Mouse (Mus musculus): Measurements from ENCODE around the gene Bmp2k. TPM values are rescaled to one million over a fixed set of nuclear protein-coding genes. Genes with fewer than 3 reads are reported as not detected.

The Bmp2k gene
- polyA plus RNA-seq, 1 experiment from 2014 or later, result 31.3 TPM

DNA sequence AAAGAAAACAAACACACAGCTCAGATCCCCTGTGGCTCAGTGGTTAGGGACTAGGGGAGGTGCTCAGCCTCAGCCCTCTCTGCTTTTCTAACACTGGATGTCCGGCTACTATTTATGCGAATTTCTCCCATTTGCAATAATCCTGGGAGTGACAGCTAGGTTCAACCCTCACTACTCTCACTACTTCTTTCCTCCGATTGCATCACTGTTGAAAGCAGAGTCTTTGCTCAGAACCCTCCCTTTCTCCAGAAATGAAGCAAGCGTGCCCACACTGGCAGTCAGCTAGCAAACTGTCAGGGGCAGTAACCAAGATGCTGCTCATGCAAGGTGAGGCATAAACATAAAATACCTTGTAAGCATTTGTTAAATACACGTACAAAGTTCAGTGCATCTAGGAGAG lies 110.8 kb downstream of the Bmp2k start:
- 70% methylated on average over 5 of the region's 5 CpGs for WGBS (ENCODE audit: insufficient replicate concordance)
- H3K27ac ChIP-seq (replicated peaks), result no peak overlapping the region

DNA sequence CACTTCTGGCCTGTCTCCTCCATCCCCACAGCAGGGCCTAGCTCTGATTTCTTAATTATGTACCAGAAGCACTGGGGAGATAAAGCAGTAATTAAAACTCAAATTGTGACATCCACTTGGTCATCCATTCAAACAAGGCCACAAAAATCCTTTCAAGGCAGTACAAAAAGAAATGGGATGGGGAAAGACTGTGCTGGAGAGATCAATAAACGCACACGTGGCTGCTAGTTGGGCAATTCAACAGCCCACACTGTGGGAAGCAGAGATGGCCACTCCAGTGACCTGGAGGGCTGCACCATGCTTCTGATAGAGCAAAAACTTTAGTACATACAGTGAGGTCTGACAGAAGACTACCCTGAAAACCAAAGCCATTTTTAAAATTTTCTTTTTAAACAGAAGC lies 112.6 kb downstream of the Bmp2k start:
- Histone ChIP-seq H3K27me3 (peaks cover 20% of the 10 kb centered on the region), H3K9me3 (replicated peaks) (no peaks in the 10 kb centered on the region), H3K4me1 (replicated peaks) (peaks cover 15% of the 10 kb centered on the region), H3K9ac (no peak overlapping the region), H3K36me3 (replicated peaks) (no peaks in the 10 kb centered on the region), H3K4me2 (peak overlapping the region; percentile 98; the same call in 1 of the 2 replicates), H3K4me3 (replicated peaks) (no peak overlapping the region), H3K27ac (replicated peaks) (no peak overlapping the region)
- 43% methylated on average over 2 of the region's 2 CpGs for WGBS (ENCODE audit: insufficient replicate concordance)
- ATAC-seq (ENCODE audit: insufficient read depth), result no peak

More for the DNA sequence above, 110.8 kb downstream of the Bmp2k start:
- Histone ChIP-seq H3K4me3 (replicated peaks) (no peak overlapping the region), H3K4me2 (no peak overlapping the region), H3K27me3 (peaks cover 20% of the 10 kb centered on the region), H3K36me3 (replicated peaks) (no peaks in the 10 kb centered on the region), H3K4me1 (replicated peaks) (peaks cover 15% of the 10 kb centered on the region), H3K9ac (no peak overlapping the region), H3K9me3 (replicated peaks) (no peaks in the 10 kb centered on the region)
- ATAC-seq (ENCODE audit: insufficient read depth), result no peak

DNA sequence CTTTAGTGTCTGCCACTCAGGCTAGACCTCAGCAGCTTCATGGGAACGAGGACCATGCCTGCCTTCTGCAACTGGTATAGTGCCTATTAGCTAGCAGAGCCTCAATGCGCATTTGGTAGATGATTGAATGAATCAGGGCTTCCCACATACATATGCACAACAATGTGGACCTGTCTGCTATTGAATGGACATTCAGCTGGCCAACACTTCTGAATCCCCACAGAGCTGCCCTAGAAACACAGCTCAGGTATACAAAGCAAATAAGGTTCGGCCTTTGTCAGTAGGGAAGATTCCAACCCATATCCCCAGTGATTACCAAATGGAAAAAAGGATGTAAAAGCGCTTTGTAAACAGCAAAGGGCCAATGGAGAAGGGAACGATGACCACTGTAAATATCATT lies 113.2 kb downstream of the Bmp2k start:
- Histone ChIP-seq H3K36me3 (replicated peaks) (no peaks in the 10 kb centered on the region), H3K27ac (replicated peaks) (no peak overlapping the region), H3K4me1 (replicated peaks) (peaks cover 15% of the 10 kb centered on the region), H3K4me2 (peak overlapping the region; percentile 98), H3K9me3 (replicated peaks) (no peaks in the 10 kb centered on the region), H3K27me3 (peaks cover 20% of the 10 kb centered on the region), H3K9ac (peak overlapping the region; percentile 55; the same call in 1 of the 2 replicates), H3K4me3 (replicated peaks) (peak overlapping the region; percentile 68)
- no peak for ATAC-seq (ENCODE audit: insufficient read depth)
- WGBS (ENCODE audit: insufficient replicate concordance), result 24% methylated on average over 5 of the region's 5 CpGs

DNA sequence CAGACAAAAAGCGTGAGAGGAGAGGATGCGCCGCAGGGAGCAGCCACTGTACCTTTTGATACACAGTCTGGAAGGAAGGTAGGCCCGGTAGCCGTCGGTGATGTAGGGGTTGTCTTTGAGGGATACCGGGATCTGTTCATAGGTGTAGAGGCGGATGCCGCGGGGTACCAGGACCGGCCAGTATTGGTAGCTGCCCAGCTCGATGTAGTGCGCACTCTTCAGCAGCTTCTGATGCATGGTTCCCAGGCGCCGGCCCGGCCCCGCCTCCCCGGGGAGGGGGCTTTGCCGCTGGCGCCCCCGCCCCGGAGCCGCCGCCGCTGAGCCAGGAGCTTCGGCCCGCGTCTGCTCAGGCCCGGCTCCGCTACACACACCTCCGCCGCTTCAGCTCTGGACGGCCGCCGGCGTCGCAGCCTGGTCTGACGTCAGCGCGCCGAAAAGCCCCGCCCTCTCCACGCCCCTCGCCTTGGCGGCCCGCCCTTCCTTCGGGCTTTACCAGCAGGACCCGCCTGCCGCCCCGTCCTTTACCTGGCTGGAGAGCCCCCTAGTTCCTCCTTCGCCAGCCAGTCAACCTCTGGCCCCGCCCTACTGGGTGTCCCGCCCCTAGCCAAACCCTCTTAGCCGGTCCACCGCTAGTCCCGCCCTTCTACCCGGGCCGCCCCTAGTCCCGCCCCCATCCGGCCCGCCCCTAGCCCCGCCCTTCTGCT lies 113.9 kb downstream of the Bmp2k start, which contains the start of gene Paqr3:
TSS of gene Paqr3 (minus strand) at position 390 of the 704 bp plus-strand sequence.
- peaks cover 20% of the 10 kb centered on the region for H3K27me3 ChIP-seq
- ATAC-seq (ENCODE audit: insufficient read depth), result peak; percentile 98
- peak within 1 kb of the TSS; percentile 55 for H3K9ac ChIP-seq
- no peaks in the 10 kb centered on the region for H3K36me3 ChIP-seq (replicated peaks)
- no peaks in the 10 kb centered on the region for H3K9me3 ChIP-seq (replicated peaks)
- H3K4me1 ChIP-seq (replicated peaks), result peaks cover 15% of the 10 kb centered on the region
- H3K4me3 ChIP-seq (replicated peaks), result peak within 1 kb of the TSS; percentile 68
- H3K4me2 ChIP-seq, result peak within 1 kb of the TSS; percentile 98
- H3K27ac ChIP-seq (replicated peaks), result 0 out of 2 replicates have a peak within 1 kb of the TSS, but pooled peaks have one; percentile 9
- WGBS (ENCODE audit: insufficient replicate concordance), result under 1% methylated on average over 62 of the region's 62 CpGs

DNA sequence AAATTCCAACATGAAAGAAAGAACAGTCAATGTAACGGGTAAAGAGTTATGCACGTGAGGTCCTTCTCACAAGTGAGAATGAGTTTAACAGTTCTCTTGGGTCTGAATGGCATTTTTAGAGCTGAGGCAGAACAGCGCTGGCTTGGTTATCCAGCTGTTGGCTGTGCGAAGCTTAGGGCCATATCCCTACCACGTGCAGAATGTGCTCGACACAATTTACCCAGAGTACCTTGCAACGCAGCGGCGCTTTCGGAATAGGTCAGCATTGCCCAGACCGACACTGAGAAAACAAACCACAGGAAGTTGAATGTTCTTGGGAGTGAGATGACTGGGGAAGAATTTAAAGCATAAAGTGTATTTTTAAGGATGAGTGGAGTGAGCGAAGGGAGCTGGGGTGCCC lies 127.5 kb downstream of the Bmp2k start:
- 69% methylated on average over 12 of the region's 12 CpGs for WGBS (ENCODE audit: insufficient replicate concordance)
- H3K9me3 ChIP-seq (replicated peaks), result no peaks in the 10 kb centered on the region
- H3K4me1 ChIP-seq (replicated peaks), result no peaks in the 10 kb centered on the region
- H3K4me2 ChIP-seq, result no peak overlapping the region
- H3K27me3 ChIP-seq, result no peaks in the 10 kb centered on the region
- no peak overlapping the region for H3K9ac ChIP-seq
- no peak overlapping the region for H3K27ac ChIP-seq (replicated peaks)
- H3K4me3 ChIP-seq (replicated peaks), result no peak overlapping the region
- ATAC-seq (ENCODE audit: insufficient read depth), result no peak
- H3K36me3 ChIP-seq (replicated peaks), result no peaks in the 10 kb centered on the region

DNA sequence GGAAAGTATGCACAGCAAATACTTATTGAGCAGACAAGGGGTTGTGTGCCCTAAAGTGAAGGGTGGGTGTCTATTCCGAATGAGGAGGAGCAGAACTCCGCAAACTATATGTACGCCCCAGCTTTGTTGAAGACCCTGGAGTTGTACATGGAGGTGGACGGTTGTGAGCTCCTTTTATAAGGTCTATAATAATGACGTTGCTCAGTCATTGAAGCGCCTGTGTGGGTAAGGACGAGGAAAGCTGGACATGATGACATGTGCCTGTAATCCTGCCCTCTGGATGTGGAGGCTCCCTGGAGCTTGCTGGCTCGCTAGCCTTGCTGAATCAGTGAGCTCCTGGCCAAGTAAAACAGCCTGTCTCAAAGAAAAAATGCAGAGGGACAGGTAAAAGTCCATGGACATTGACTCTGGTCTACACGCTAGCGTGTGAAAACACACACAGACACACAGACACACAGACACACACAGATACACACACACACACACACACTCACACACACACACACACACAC lies 128.0 kb downstream of the Bmp2k start:
- 54% methylated on average over 10 of the region's 10 CpGs for WGBS (ENCODE audit: insufficient replicate concordance)
- H3K4me1 ChIP-seq (replicated peaks), result no peaks in the 10 kb centered on the region
- ATAC-seq (ENCODE audit: insufficient read depth), result no peak
- no peak overlapping the region for H3K4me2 ChIP-seq
- no peaks in the 10 kb centered on the region for H3K36me3 ChIP-seq (replicated peaks)
- H3K27ac ChIP-seq (replicated peaks), result no peak overlapping the region
- H3K27me3 ChIP-seq, result no peaks in the 10 kb centered on the region
- H3K9me3 ChIP-seq (replicated peaks), result no peaks in the 10 kb centered on the region
- H3K4me3 ChIP-seq (replicated peaks), result no peak overlapping the region
- H3K9ac ChIP-seq, result no peak overlapping the region

DNA sequence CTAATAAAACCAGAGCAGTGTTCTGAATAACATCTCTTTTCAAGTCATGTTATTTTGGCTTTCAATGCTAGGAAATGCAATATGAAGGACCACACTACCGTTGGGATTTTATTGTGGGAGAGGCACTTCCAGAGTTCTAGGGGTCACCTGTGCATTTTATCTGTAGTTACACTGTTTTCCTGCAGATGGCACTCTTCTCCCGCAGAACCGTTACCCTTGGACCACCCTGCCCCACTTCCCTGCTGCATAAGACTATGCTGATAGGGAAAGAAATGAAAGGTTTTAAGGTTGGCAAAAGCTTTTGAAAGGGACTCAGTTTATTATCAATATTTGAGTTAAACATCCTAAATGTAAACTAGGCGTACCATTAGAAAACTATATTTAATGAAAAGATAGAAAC lies 128.5 kb downstream of the Bmp2k start:
- ATAC-seq (ENCODE audit: insufficient read depth), result no peak
- no peak overlapping the region for H3K27ac ChIP-seq (replicated peaks)
- no peak overlapping the region for H3K9ac ChIP-seq
- H3K36me3 ChIP-seq (replicated peaks), result no peaks in the 10 kb centered on the region
- H3K27me3 ChIP-seq, result no peaks in the 10 kb centered on the region
- no peaks in the 10 kb centered on the region for H3K9me3 ChIP-seq (replicated peaks)
- no peaks in the 10 kb centered on the region for H3K4me1 ChIP-seq (replicated peaks)
- no peak overlapping the region for H3K4me2 ChIP-seq
- no peak overlapping the region for H3K4me3 ChIP-seq (replicated peaks)
- 17% methylated on average over 4 of the region's 4 CpGs for WGBS (ENCODE audit: insufficient replicate concordance)

DNA sequence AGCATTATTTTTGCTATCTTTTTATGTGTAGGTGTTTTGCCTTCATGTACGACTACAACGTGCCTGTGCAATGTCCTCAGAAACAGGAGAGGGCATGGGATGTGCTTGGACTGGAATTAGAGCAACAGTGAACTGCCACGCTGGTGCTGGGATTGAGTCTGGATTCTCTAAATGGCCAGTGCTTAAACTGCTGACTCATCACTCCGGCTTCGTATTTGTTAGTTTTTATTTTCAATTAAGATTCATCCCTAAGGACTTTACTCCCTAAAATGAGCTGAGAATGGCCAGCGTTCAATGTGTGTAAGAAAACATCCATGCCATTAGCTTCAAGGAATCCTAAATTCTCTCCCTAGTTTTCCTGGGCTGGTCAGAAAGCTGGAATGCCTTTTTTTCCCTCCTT lies 129.8 kb downstream of the Bmp2k start:
- no peak for ATAC-seq (ENCODE audit: insufficient read depth)
- no peak overlapping the region for H3K4me3 ChIP-seq (replicated peaks)

DNA sequence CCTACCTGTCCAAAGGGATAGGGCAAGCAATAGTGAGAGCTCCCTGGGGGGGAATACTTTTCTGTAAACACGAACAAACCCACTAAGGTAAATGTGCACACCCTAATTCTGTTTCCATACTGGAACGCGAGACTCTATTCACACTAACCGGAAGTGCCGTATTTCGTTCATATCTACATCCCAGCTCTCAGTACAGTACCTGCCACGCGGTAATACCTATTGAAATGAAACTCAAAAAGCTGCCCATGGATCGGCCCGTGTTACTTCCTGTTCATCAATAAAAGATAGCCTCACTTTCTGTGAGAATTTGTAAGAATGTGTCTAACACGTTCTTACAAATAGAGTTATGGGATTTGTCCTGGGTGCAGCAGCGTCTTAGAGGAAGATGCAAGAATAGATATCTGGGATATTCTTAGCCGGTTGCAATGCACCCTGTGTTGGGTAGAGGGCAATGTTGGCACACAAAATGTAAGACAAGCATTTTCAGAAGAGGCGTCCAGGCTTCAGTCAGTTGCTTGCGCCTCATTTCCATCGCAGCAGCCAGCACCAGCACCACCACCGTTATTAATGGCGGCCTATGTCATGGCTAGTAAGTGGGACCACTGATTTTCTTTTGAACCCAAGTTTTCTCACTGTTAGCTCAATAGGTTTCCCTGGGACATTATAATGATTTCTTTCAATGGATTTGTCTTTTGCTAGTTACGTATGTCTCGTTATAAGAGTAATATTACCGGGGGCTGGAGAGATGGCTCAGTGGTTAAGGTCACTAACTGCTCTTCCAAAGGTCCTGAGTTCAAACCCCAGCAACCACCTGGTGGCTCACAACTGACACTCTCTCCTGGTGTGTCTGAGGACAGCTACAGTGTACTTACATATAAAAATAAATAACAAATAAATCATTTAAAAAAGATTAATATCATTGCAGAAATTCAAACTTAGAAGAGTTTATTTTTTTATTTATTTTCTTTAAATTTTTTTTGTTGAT lies 131.0 kb downstream of the Bmp2k start:
- Histone ChIP-seq H3K4me2 (no peak overlapping the region), H3K9me3 (replicated peaks) (no peaks in the 10 kb centered on the region), H3K27me3 (no peaks in the 10 kb centered on the region), H3K4me3 (replicated peaks) (no peak overlapping the region), H3K27ac (replicated peaks) (no peak overlapping the region), H3K36me3 (replicated peaks) (no peaks in the 10 kb centered on the region), H3K9ac (no peak overlapping the region), H3K4me1 (replicated peaks) (no peaks in the 10 kb centered on the region)
- no peak for ATAC-seq (ENCODE audit: insufficient read depth)
- 43% methylated on average over 21 of the region's 21 CpGs for WGBS (ENCODE audit: insufficient replicate concordance)

More for the DNA sequence above, 129.8 kb downstream of the Bmp2k start:
- Histone ChIP-seq H3K9ac (no peak overlapping the region), H3K27me3 (no peaks in the 10 kb centered on the region), H3K4me2 (no peak overlapping the region), H3K4me1 (replicated peaks) (no peaks in the 10 kb centered on the region), H3K27ac (replicated peaks) (no peak overlapping the region), H3K36me3 (replicated peaks) (no peaks in the 10 kb centered on the region), H3K9me3 (replicated peaks) (no peaks in the 10 kb centered on the region)
- 59% methylated on average over 6 of the region's 6 CpGs for WGBS (ENCODE audit: insufficient replicate concordance)

DNA sequence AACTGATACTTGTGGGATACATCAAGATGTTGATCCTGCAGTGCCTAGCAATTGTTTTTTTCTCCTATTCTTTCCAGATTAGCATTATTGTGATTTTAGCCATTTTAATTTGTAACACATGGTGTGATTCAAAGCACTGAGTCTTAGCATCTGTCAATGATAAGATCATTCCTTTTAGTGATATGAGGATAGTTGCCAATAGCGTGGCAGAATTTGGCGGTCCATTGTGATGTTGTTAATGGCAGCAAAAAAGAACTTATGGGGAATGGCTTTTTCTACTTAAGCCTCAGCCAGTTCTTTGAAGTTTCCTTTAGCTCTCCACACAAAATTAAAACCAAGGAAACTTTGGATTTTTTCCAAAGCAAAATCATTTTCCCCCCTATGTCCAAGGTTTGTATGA lies 132.1 kb downstream of the Bmp2k start:
- no peak for ATAC-seq (ENCODE audit: insufficient read depth)
- Histone ChIP-seq H3K36me3 (replicated peaks) (no peaks in the 10 kb centered on the region), H3K27ac (replicated peaks) (no peak overlapping the region), H3K9ac (no peak overlapping the region), H3K4me2 (no peak overlapping the region), H3K9me3 (replicated peaks) (no peaks in the 10 kb centered on the region), H3K27me3 (no peaks in the 10 kb centered on the region), H3K4me1 (replicated peaks) (no peaks in the 10 kb centered on the region), H3K4me3 (replicated peaks) (no peak overlapping the region)
- WGBS (ENCODE audit: insufficient replicate concordance), result 77% methylated on average over 2 of the region's 2 CpGs

DNA sequence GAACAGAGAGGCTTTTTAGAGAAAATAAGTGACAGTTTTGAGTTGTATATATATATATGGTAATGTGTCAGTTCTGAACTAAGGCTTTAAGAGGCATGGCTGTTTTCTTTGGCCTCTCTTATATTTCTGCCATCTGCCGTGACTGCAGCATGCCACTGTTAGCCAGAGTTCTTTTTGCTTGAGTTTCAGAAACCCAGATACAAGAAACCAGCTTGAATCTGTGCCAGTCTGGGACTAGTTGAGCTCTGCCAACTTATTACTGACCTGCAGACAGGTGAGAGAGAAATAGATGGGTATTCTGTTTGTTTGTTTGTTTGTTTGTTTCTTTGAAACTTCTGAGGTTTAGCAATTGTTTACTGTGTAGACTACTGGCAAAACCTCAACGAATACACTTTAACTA lies 137.8 kb downstream of the Bmp2k start:
- Histone ChIP-seq H3K27ac (replicated peaks) (no peak overlapping the region), H3K4me1 (replicated peaks) (no peaks in the 10 kb centered on the region), H3K4me2 (no peak overlapping the region), H3K27me3 (no peaks in the 10 kb centered on the region), H3K36me3 (replicated peaks) (no peaks in the 10 kb centered on the region), H3K9me3 (replicated peaks) (no peaks in the 10 kb centered on the region), H3K4me3 (replicated peaks) (no peak overlapping the region), H3K9ac (no peak overlapping the region)
- WGBS (ENCODE audit: insufficient replicate concordance), result 52% methylated on average over 2 of the region's 2 CpGs
- ATAC-seq (ENCODE audit: insufficient read depth), result no peak
